Mouse (Mus musculus) cerebellum, adult 11-12 months (tissue): ENCODE results near the gene Tmem86a.
A peak's percentile ranks its signal among the peaks of the same experiment; 100 is the strongest.

ENCODE experiments used
- DNase-seq: peaks from one replicate; pipeline ENCODE4 v3.0.0; 2022

The Tmem86a gene

DNA sequence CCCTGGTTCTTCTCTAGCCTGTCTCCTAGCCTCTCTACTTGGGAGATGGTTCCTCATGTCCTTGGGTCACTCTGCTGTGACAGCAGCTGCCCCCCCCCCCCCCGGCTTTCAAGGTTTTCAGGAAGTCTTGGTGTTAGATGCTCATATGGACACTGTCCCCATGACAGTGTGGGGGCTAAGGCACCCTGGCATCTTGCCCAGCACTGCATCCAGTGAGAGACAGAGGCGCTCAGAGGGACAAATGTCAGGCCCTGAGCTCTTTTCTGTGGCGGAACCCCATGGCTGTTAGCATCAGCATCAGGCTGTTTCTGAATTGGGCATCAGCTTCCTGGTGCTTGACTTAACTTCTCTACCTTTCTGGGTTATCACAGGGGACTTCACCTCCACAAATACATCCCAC is 30.5 kb downstream of the Tmem86a start:
- no peak for DNase-seq

DNA sequence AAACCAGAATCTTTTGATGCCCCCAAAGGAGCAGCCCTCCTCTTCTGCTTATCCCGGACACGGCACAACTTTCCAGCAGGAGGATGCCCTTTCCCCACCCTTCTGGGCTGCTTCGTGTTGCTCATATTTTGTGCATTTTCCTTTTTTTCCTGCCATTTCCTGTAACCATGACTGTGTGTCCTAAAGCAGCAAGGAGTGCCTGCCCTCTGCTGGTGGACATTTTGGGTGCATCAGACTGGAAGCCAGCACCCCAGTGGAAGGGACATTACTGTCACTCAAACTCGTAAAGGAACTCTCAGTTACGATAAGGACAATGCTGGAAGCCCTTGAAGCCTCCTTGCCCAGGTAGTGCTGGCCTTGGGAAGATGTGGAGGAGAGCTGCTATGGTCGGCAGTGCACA is 30.9 kb downstream of the Tmem86a start:
- peak; percentile 27 for DNase-seq

DNA sequence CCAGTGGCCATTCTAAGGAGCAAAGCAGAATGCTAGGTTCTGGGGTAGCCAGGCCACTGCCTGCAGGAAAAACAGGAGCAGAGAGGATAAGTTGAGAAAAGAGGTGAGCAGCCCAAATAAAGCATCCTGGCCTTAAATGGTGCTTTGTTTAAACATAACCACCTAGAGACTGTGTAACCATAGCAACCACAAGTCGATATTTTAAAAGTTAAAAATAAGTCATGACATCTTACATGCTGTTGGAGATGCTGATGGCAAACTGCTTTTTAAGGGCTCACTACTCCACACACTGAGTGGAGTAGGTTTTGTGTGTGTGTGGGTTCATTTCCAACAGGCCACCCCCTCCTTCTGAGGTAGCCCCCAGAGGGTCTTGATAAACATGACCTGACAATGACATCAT is 34.7 kb downstream of the Tmem86a start:
- no peak for DNase-seq

DNA sequence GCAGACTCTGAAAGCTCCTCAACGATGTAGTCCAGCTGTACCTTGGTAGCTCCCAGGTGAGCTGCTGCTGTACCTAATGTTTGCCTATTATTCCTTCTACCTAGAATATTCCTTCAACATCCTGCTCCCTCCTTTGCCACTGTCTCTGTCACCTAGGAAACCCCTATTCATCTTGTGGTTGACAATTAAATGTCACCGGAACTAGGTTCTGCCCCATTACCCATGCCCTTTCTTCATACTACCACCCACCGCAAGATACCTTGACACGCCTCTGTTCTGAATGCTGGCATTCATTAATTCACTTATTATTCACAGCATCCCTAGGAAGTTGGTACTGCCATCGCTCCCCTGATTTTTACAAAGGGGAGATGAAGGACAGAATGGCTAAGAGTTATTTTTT is 43.5 kb downstream of the Tmem86a start:
- no peak for DNase-seq

DNA sequence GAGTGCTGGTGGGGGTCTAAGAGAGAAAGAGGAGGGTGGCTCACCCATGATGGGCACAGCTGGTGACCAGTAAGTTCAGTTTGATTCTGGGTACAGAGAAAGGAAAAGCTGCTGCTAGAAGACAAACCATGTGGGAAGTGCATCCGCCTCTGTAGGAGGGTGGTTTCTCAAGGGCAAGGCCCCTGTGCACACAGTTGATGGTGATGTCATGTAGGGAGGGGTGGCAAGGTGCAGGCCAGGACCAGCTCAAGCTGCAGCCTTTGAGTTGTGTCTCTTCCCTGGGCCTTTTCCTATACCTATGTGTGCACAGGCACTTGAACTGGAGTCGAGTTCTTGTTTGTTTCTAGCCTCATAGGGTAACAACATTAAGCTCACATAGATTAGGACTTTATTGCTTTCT is 44.6 kb downstream of the Tmem86a start:
- DNase-seq = no peak

DNA sequence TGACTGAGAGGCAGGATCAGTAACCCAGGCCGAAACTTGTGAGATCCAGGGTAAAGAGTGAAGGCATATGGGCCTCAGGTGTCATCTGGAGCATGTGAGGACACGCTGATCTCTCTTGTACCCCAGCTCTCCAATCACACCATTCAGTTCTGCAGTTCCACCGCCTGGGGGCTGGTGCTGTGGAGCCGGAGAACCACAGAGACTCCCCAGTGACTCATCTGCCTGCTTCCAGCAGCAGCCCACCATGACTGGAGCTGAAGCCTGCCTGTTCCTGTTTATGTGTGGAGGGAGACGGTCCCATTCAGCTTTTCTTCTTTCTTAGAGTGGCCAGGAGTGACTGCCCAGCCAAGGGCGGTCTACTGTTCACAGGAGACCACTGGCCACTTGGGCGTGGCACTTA is 47.6 kb downstream of the Tmem86a start:
- DNase-seq = no peak

DNA sequence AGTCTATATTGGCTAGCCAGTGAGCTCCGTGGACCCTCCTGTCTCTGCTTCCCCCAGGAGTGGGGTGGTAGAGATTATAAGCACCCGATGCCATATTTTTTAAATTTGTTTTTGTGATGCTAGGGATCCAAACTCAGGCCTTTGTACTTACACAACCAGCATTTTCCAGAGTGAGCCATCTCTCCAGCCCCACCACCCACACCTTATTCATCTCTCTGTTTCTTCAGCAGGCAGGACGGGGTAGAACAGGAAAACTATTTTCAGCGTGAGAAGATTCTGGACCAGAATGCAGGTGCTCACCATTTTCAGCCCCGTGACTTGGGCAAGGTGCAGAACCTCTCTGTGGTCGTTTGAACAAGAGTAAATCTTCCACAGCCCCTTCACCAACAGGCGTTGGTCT is 48.9 kb downstream of the Tmem86a start:
- DNase-seq = no peak

DNA sequence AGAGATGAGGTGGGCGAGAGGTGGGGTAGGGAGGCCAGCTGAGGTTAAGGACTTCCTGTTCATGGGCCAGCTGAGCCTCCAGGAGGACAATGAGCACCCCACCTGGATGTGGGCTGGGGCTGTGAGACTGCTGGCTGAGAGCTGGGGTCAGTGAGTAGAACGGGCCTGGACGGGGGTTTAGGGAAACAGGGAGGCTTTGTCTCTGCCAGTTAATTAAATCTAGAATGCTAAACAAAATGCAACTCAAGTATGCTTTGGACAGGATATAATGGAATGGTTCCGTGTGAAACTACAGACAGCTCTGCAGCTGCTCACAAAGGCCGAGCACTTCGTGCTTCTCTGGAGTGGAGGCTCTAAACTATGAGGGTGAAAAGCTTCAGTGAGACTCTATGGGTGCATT is 50.2 kb downstream of the Tmem86a start:
- no peak for DNase-seq

DNA sequence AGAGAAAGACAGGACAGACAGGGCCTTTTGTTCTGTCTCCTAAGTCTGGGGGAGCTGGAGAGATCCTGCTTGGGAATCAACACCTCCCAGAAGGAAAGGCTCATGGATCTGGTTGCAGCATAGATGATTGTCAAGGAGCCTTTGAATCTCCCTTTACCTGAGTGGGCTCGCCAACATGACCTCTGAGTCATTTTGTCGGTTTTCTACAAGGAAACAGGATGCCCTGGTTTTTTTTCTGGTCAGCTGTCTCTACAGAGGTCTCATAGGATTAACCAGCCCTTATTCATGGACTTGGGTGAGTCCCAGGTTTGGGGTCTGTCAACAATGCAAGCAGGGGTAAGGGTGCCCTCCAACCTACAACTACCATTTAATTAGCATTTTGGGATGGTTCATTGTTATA is 52.6 kb downstream of the Tmem86a start:
- DNase-seq = no peak

DNA sequence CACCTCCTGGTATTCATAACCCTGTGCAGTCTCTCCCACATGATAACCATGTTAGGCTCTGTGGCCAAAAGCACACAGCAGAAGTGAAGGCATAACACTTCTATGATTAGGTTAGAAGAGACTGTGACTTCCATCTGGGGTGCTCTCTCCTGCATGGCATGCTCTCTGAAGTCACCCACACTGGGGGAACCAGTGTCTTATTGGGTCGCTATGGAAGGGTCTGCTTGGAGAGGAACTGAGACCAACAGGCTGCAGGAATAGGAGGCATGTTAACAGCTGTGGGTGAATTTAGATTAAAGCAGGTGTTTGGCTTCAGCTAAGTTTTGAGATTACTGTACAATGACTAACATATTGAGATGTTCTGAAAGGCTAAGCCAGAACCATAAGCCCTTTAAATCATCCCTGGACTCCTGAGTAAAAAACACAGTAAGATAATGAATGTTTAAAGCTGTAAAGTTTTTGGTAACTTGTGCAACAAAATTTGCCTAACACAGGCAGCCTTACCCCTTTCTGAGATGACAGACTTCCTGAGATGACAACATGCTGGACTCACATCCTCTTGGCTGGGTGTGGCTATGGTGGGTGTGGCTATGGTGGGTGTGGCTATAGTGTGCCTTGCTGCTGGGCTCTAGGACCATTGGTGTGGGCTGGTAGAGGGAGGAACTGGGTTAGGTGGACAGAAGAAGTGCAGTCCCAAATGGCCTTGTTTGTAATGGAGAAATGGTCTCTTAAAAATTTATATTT is 53.4 kb downstream of the Tmem86a start:
- no peak for DNase-seq
